ENCODE assay signal across 14 mouse cellular contexts in genomic region chr9:96949551-96949950, GRCm38 (mm10). TPM values are rescaled to one million over a fixed set of nuclear protein-coding genes. Genes with fewer than 3 reads are reported as not detected.
DNase-seq lines count a peak whose midpoint lies in the region; ATAC-seq and TF ChIP-seq lines count a peak whose summit lies in the region.
"Had no signal": no experiment of that assay in that cellular context is flagged by ENCODE, and none has a peak within 500 bp of the region (broad histone marks: within the 10 kb centered on the region; RNA-seq: fewer than 3 reads in every experiment).

No protein-coding gene starts in this region.

- no peak for TF ChIP-seq EP300 in stomach, postnatal 0 days (optimal IDR thresholded peaks at IDR 0.05)

- H3K9me3 ChIP-seq in heart, embryonic 13.5 days, result no peaks in the 10 kb centered on the region
- no peaks in the 10 kb centered on the region for H3K9me3 ChIP-seq in midbrain, embryonic 10.5 days (replicated peaks)
- no peaks in the 10 kb centered on the region for H3K9me3 ChIP-seq in midbrain, embryonic 16.5 days (replicated peaks; ENCODE audit: control insufficient read depth, low read length, poor library complexity, severe bottlenecking)
- H3K9me3 ChIP-seq in stomach, postnatal 0 days (ENCODE audit: control insufficient read depth, low read length), result no peaks in the 10 kb centered on the region
- H3K9me3 ChIP-seq: liver, embryonic 12.5 days; lung, embryonic 15.5 days had no signal

- peak overlapping the region; percentile 97 for H3K27ac ChIP-seq in heart, embryonic 13.5 days (replicated peaks)
- peak overlapping the region; percentile 70 for H3K27ac ChIP-seq in midbrain, embryonic 10.5 days (replicated peaks)
- H3K27ac ChIP-seq in midbrain, embryonic 16.5 days (ENCODE audit: low read length), result no peak overlapping the region
- peak overlapping the region; percentile 56; the same call in 1 of the 2 replicates for H3K27ac ChIP-seq in stomach, postnatal 0 days (replicated peaks)
- H3K27ac ChIP-seq: liver, embryonic 12.5 days; lung, embryonic 15.5 days had no signal

- H3K9ac ChIP-seq in heart, embryonic 13.5 days, result peak overlapping the region; percentile 69
- H3K9ac ChIP-seq in midbrain, embryonic 16.5 days (ENCODE audit: low read depth, low read length), result no peak overlapping the region
- no peak overlapping the region for H3K9ac ChIP-seq in stomach, postnatal 0 days (ENCODE audit: low read length)
- H3K9ac ChIP-seq: liver, embryonic 12.5 days; lung, embryonic 15.5 days had no signal

- DNase-seq in heart, adult 8-10 months (ENCODE audit: low spot score), result no peak
- DNase-seq in midbrain, embryonic 10.5 days (ENCODE audit: low spot score), result no peak
- peak; percentile 46 for DNase-seq in thymus, postnatal 4 days
- DNase-seq in thymus, postnatal 36 days, result no peak
- DNase-seq in stomach, postnatal 0 days (ENCODE audit: low spot score), result no peak
- DNase-seq: cerebellum, adult 9-11 months; kidney, adult 2 months; kidney, postnatal 14 days; right cerebral cortex, postnatal 4 days had no signal

- H3K4me2 ChIP-seq in heart, embryonic 13.5 days, result peak overlapping the region; percentile 9; the same call in 1 of the 2 replicates
- no peak overlapping the region for H3K4me2 ChIP-seq in midbrain, embryonic 16.5 days (ENCODE audit: low read length)
- no peak overlapping the region for H3K4me2 ChIP-seq in stomach, postnatal 0 days (replicated peaks; ENCODE audit: low read depth)
- H3K4me2 ChIP-seq: liver, embryonic 12.5 days; lung, embryonic 15.5 days had no signal

- no peaks in the 10 kb centered on the region for H3K36me3 ChIP-seq in heart, embryonic 13.5 days
- H3K36me3 ChIP-seq in midbrain, embryonic 10.5 days, result peaks cover 75% of the 10 kb centered on the region
- no peaks in the 10 kb centered on the region for H3K36me3 ChIP-seq in midbrain, embryonic 16.5 days (ENCODE audit: control insufficient read depth, insufficient read depth, low read length)
- no peaks in the 10 kb centered on the region for H3K36me3 ChIP-seq in stomach, postnatal 0 days (ENCODE audit: control insufficient read depth, insufficient read depth, low read length)
- H3K36me3 ChIP-seq: liver, embryonic 12.5 days; lung, embryonic 15.5 days had no signal

- ATAC-seq in heart, embryonic 13.5 days (ENCODE audit: extremely low read depth, insufficient number of reproducible peaks, low FRiP score, low TSS enrichment), result no peak
- no peak for ATAC-seq in midbrain, embryonic 16.5 days
- ATAC-seq in stomach, postnatal 0 days (ENCODE audit: low FRiP score, low TSS enrichment), result peak; percentile 65; the same call in 1 of the 2 replicates
- no peak for ATAC-seq in erythroid progenitor cell, adult 5-6 weeks (replicated peaks; ENCODE audit: low FRiP score, poor library complexity, severe bottlenecking)
- ATAC-seq: liver, embryonic 12.5 days had no signal

- H3K27me3 ChIP-seq in heart, embryonic 13.5 days (replicated peaks), result no peaks in the 10 kb centered on the region
- no peaks in the 10 kb centered on the region for H3K27me3 ChIP-seq in midbrain, embryonic 10.5 days (ENCODE audit: low read depth, poor library complexity, severe bottlenecking)
- H3K27me3 ChIP-seq in midbrain, embryonic 16.5 days (ENCODE audit: control insufficient read depth, insufficient read depth, low read depth, low read length), result no peaks in the 10 kb centered on the region
- no peaks in the 10 kb centered on the region for H3K27me3 ChIP-seq in stomach, postnatal 0 days (ENCODE audit: control insufficient read depth, insufficient read depth, low read length)

- no peak for TF ChIP-seq CTCF in stomach, postnatal 0 days (IDR thresholded peaks at IDR 0.05; ENCODE audit: low read depth)

- no peak overlapping the region for H3K4me3 ChIP-seq in heart, embryonic 13.5 days
- H3K4me3 ChIP-seq in midbrain, embryonic 10.5 days, result no peak overlapping the region
- H3K4me3 ChIP-seq in midbrain, embryonic 16.5 days (ENCODE audit: low read depth, low read length), result no peak overlapping the region
- no peak overlapping the region for H3K4me3 ChIP-seq in stomach, postnatal 0 days (ENCODE audit: low read depth, low read length)
- H3K4me3 ChIP-seq: liver, embryonic 12.5 days; lung, embryonic 15.5 days had no signal

- WGBS in heart, embryonic 13.5 days, result 57% methylated on average over 9 of the region's 9 CpGs
- 87% methylated on average over 9 of the region's 9 CpGs for WGBS in midbrain, embryonic 10.5 days
- 73% methylated on average over 9 of the region's 9 CpGs for whole genome bisulfite sequencing in midbrain, embryonic 16.5 days
- 70% methylated on average over 9 of the region's 9 CpGs for WGBS in stomach, postnatal 0 days

- H3K4me1 ChIP-seq in heart, embryonic 13.5 days, result peaks cover 83% of the 10 kb centered on the region
- H3K4me1 ChIP-seq in midbrain, embryonic 10.5 days, result peaks cover 65% of the 10 kb centered on the region
- H3K4me1 ChIP-seq in midbrain, embryonic 16.5 days (ENCODE audit: control insufficient read depth, insufficient read depth, low read length), result no peaks in the 10 kb centered on the region; the same call in 1 of the 2 replicates
- no peaks in the 10 kb centered on the region for H3K4me1 ChIP-seq in stomach, postnatal 0 days (replicated peaks; ENCODE audit: control insufficient read depth, insufficient read depth)
- H3K4me1 ChIP-seq: liver, embryonic 12.5 days had no signal

RNA-seq across cellular contexts. Expression of gene Pxylp1, which starts 57.1 kb away (rescaled TPM):
- 29.5 and 33.3 TPM in 2 replicates for polyA plus RNA-seq in heart, embryonic 13.5 days (2015; fragmentation: Nextera tagmentation; extraction: Ambion mirVana)
- total RNA-seq in heart, adult 8-10 months (2022), result 10 to 100 TPM; 12.3 to 22.6 (median 17.7) TPM
- polyA plus RNA-seq in midbrain, embryonic 10.5 days (2016; fragmentation: Nextera tagmentation; extraction: Ambion mirVana), result 49.1 and 56.6 TPM in 2 replicates
- polyA plus RNA-seq in midbrain, embryonic 16.5 days (2015; fragmentation: Nextera tagmentation; extraction: Ambion mirVana), result 39.3 and 47.8 TPM in 2 replicates
- 19.1 TPM in 2 replicates for polyA plus RNA-seq in stomach, postnatal 0 days (2015; fragmentation: Nextera tagmentation; extraction: Ambion mirVana)
- total RNA-seq in erythroid progenitor cell, adult 5-6 weeks (2015; ENCODE audit: low replicate concordance), result 14.8 and 20.1 TPM in 2 replicates
- 5.4 and 8.7 TPM in 2 replicates for total RNA-seq in erythroid progenitor cell, adult 5-6 weeks (2017; ENCODE audit: low replicate concordance)
